Mouse (Mus musculus): Measurements from ENCODE around the gene Suco. TPM values are rescaled to one million over a fixed set of nuclear protein-coding genes. Genes with fewer than 3 reads are reported as not detected.

Suco gene
- polyA plus RNA-seq, 1 experiment from 2014 or later: 16.7 TPM

Other genes with a start within 250 kb of the Suco start
- not detected in 2 replicates for gene Fasl, start 88.2 kb downstream of the Suco start, polyA plus RNA-seq (2014; fragmentation: Nextera tagmentation; extraction: Ambion mirVana)
- gene Pigc, start 92.5 kb upstream of the Suco start, polyA plus RNA-seq (2014; fragmentation: Nextera tagmentation; extraction: Ambion mirVana): 22.8 and 25.0 TPM in 2 replicates
- gene 4930558K02Rik, start 103.0 kb upstream of the Suco start, polyA plus RNA-seq (2014; fragmentation: Nextera tagmentation; extraction: Ambion mirVana): not detected in 2 replicates

Data from liver, embryonic 11.5 days (tissue).